Mouse (Mus musculus) thymus, adult 2 months (tissue): ENCODE measurements around the gene Gse1.

Experiments
- CTCF ChIP-seq: fragments of 200-500 bp; IDR thresholded peaks from 2 replicates; pipeline ENCODE4 v1.5.1; 2012; ENCODE audit warnings: mild to moderate bottlenecking, control low read depth, low read length, moderate library complexity, borderline replicate concordance; ENCODE audit not compliant: control insufficient read depth, poor library complexity, insufficient read depth; ENCODE audit errors: extremely low read depth
- POLR2A ChIP-seq: fragments of 200-500 bp; IDR thresholded peaks from 2 replicates; pipeline ENCODE4 v1.6.1; 2012; ENCODE audit warnings: mild to moderate bottlenecking, low read length, control low read depth, moderate library complexity; ENCODE audit not compliant: control insufficient read depth, poor library complexity, insufficient read depth; ENCODE audit errors: extremely low read depth

DNA sequence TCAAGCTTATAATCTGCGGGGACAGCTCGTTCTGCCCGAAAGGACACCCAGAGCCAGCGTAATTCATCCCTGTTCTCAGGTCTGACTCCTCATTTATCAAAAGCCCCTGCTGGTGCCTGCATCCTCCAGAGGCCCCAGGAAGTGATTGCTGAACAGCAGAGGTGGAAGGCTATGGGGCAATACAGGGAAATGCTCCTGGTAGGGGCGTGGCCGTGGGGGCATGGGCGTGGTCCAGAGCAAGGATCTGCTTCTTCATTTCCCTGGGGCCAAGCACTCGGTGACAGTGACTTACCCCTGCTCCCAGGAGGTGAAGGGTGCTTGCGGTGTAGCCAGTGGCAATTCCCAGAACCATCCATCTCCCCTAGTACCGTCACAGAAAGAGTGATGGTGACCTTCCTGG, 217.0 kb downstream of the Gse1 start:
- TF ChIP-seq CTCF, result no peak
- TF ChIP-seq POLR2A, result no peak
